Mouse (Mus musculus) liver, embryonic 14.5 days (tissue): ENCODE measurements around the gene Vmn1r67. TPM values are rescaled to one million over a fixed set of nuclear protein-coding genes. Genes with fewer than 3 reads are reported as not detected.

Experiments
- ATAC-seq: fragments of 200-750 bp; cut with Nextera tagmentation; 2 replicates; pipeline ENCODE4 v1.8.0; 2017; ENCODE audit warnings: moderate number of reproducible peaks, mild to moderate bottlenecking, moderate library complexity; ENCODE audit not compliant: insufficient read depth
- DNase-seq, 3 experiments: peaks; one replicate each; pipeline ENCODE4 v3.0.0-alpha.2; 2012 to 2013; ENCODE audit warnings: low read depth in 3 of 3, low spot score in 3 of 3
- H3K27ac ChIP-seq: fragments of 300-500 bp; sonication (generic); 2 replicates; pipeline ENCODE4 v1.5.1; 2014; ENCODE audit warnings: moderate library complexity, mild to moderate bottlenecking, control low read depth, inconsistent platforms
- H3K27me3 ChIP-seq: fragments of 300-500 bp; sonication (generic); 2 replicates; pipeline ENCODE4 v1.6.1; 2014; ENCODE audit warnings: mild to moderate bottlenecking, low read length, moderate library complexity; ENCODE audit not compliant: control insufficient read depth, insufficient read depth
- H3K36me3 ChIP-seq: fragments of 300-500 bp; sonication (generic); replicated peaks from 2 replicates; pipeline ENCODE4 v1.6.1; 2014; ENCODE audit warnings: low read depth; ENCODE audit not compliant: control insufficient read depth, insufficient read depth
- H3K4me1 ChIP-seq, 2 experiments: fragments of 200-500 bp in 1 of 2; fragments of 300-500 bp in 1 of 2; sonication (generic) in 1 of 2; replicated peaks; 2 replicates each; pipeline ENCODE4 v1.6.1; 2012 to 2014; ENCODE audit warnings: antibody characterized with exemption in 1 of 2, inconsistent platforms in 1 of 2, low read length in 1 of 2; ENCODE audit not compliant: control insufficient read depth in 2 of 2, insufficient read depth in 2 of 2
- H3K4me2 ChIP-seq: fragments of 300-500 bp; sonication (generic); 2 replicates; pipeline ENCODE4 v1.6.1; 2014; ENCODE audit warnings: low read depth, mild to moderate bottlenecking, control low read depth, moderate library complexity
- H3K4me3 ChIP-seq, 2 experiments: fragments of 200-500 bp in 1 of 2; fragments of 300-500 bp in 1 of 2; sonication (generic) in 1 of 2; 2 replicates each; pipeline ENCODE4 v1.5.1; 2012 to 2014; ENCODE audit warnings: low read depth in 2 of 2, low read length in 2 of 2, mild to moderate bottlenecking in 2 of 2, control low read depth in 1 of 2, inconsistent platforms in 1 of 2, moderate library complexity in 1 of 2; ENCODE audit not compliant: insufficient read depth in 1 of 2
- H3K9ac ChIP-seq: fragments of 300-500 bp; sonication (generic); replicated peaks from 2 replicates; pipeline ENCODE4 v1.6.1; 2014; ENCODE audit warnings: mild to moderate bottlenecking, control low read depth, moderate library complexity
- H3K9me3 ChIP-seq: fragments of 300-500 bp; sonication (generic); 2 replicates; pipeline ENCODE4 v1.6.1; 2016; ENCODE audit warnings: low read length, mixed read lengths; ENCODE audit not compliant: control insufficient read depth
- CTCF ChIP-seq: IDR thresholded peaks from 2 replicates; pipeline ENCODE4 v1.5.1; 2016; ENCODE audit warnings: antibody characterized with exemption, low read depth, control low read depth
- EP300 ChIP-seq: IDR thresholded peaks from 2 replicates; pipeline ENCODE4 v1.6.1; 2016; ENCODE audit warnings: antibody characterized with exemption, low read depth
- WGBS: fragments of 180-500 bp; shearing (Covaris S2); extraction: QIAGEN DNeasy Blood & Tissue Kit; methylation state at CpG from one replicate; pipeline ENCODE4 v1.1.7; 2014; ENCODE audit not compliant: insufficient replicate concordance; 5-methylcytosine and 5-hydroxymethylcytosine counted together
- polyA plus RNA-seq, 2 experiments: library from polyadenylated mRNA; depleted of rRNA in 1 of 2; stranded (reverse) in 1 of 2; unstranded in 1 of 2; fragments of >200 nt; fragmentation: Nextera tagmentation in 1 of 2; extraction: Ambion mirVana in 1 of 2; gene quantifications; 2 replicates each; pipeline versions ENCODE4 v1.2.1 to v1.2.3; 2012 to 2014

The Vmn1r67 gene
- polyA plus RNA-seq, 2 experiments: not detected

GRCm38 (mm10) chr7:10495578-10495977, 52.4 kb downstream of the Vmn1r67 start:
- Histone ChIP-seq H3K9ac (no peak overlapping the region), H3K9me3 (no peaks in the 10 kb centered on the region), H3K4me1 (peaks cover 0 to 5% of the 10 kb centered on the region in 2 experiments; a peak in 1 of 4 replicates), H3K27ac (no peak overlapping the region), H3K27me3 (no peaks in the 10 kb centered on the region), H3K4me3 (peak overlapping the region in 1 of 2 experiments; percentile 88; a peak in 2 of 4 replicates), H3K36me3 (no peaks in the 10 kb centered on the region; the same call in 1 of the 2 replicates), H3K4me2 (no peak overlapping the region; the same call in 1 of the 2 replicates)
- ATAC-seq: no peak
- WGBS: 27% methylated on average over 6 of the region's 6 CpGs
- no peak for DNase-seq
- TF ChIP-seq EP300 (no peak), CTCF (no peak)

Other genes with a start within 250 kb of the Vmn1r67 start
- not detected in 2 replicates for gene Vmn1r66, start 165.3 kb upstream of the Vmn1r67 start, polyA plus RNA-seq (2012; rRNA removed)
- not detected in 2 replicates for gene Vmn1r66, start 165.3 kb upstream of the Vmn1r67 start, polyA plus RNA-seq (2014; fragmentation: Nextera tagmentation; extraction: Ambion mirVana)
- gene Zik1, start 52.1 kb downstream of the Vmn1r67 start, polyA plus RNA-seq (2012; rRNA removed): 0.74 and 1.1 TPM in 2 replicates
- 2.1 and 3.1 TPM in 2 replicates for gene Zik1, start 52.1 kb downstream of the Vmn1r67 start, polyA plus RNA-seq (2014; fragmentation: Nextera tagmentation; extraction: Ambion mirVana)
- gene Vmn1r68, start 115.2 kb downstream of the Vmn1r67 start, polyA plus RNA-seq (2012; rRNA removed): not detected in 2 replicates
- gene Vmn1r68, start 115.2 kb downstream of the Vmn1r67 start, polyA plus RNA-seq (2014; fragmentation: Nextera tagmentation; extraction: Ambion mirVana): not detected in 2 replicates
- not detected in 2 replicates for gene Vmn1r69, start 170.3 kb downstream of the Vmn1r67 start, polyA plus RNA-seq (2012; rRNA removed)
- gene Vmn1r69, start 170.3 kb downstream of the Vmn1r67 start, polyA plus RNA-seq (2014; fragmentation: Nextera tagmentation; extraction: Ambion mirVana): not detected in 2 replicates
- not detected in 2 replicates for gene Vmn1r70, start 188.2 kb downstream of the Vmn1r67 start, polyA plus RNA-seq (2012; rRNA removed)
- not detected in 2 replicates for gene Vmn1r70, start 188.2 kb downstream of the Vmn1r67 start, polyA plus RNA-seq (2014; fragmentation: Nextera tagmentation; extraction: Ambion mirVana)
- gene Nlrp4b, start 244.5 kb downstream of the Vmn1r67 start, polyA plus RNA-seq (2012; rRNA removed): not detected in 2 replicates
- gene Nlrp4b, start 244.5 kb downstream of the Vmn1r67 start, polyA plus RNA-seq (2014; fragmentation: Nextera tagmentation; extraction: Ambion mirVana): not detected in 2 replicates